Comparison of ENCODE assay signal across 8 mouse cellular contexts in the genomic region with DNA sequence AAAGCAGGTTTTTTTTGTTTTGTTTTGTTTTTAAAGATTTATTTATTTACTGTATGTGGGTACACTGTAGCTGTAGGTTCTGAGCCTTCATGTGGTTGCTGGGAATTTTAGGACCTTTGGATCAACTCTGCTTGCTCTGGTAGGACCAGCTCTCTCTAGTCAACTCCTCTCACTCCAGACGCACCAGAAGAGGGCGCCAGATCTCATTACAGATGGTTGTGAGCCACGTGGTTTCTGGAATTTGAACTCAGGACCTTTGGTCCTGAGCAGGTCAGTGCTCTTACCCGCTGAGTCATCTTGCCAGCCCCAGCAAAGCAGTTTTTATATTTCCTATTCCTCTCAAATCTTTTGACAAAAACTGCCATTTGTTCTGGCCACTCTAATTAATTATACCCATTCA. TPM values are rescaled to one million over a fixed set of nuclear protein-coding genes. Genes with fewer than 3 reads are reported as not detected.
A peak's percentile ranks its signal among the peaks of the same experiment; 100 is the strongest.
DNase-seq lines count a peak whose midpoint lies in the region; ATAC-seq lines count a peak whose summit lies in the region.

No protein-coding gene starts in this region.

- no peaks in the 10 kb centered on the region for H3K4me1 ChIP-seq in embryonic facial prominence, embryonic 11.5 days (ENCODE audit: control insufficient read depth, insufficient read depth, low read length)
- H3K4me1 ChIP-seq in liver, embryonic 11.5 days (replicated peaks; ENCODE audit: control insufficient read depth, insufficient read depth, low read length) = peaks cover 20% of the 10 kb centered on the region

- H3K4me3 ChIP-seq in embryonic facial prominence, embryonic 11.5 days (ENCODE audit: low read depth, low read length) = no peak overlapping the region
- peak overlapping the region; percentile 76 for H3K4me3 ChIP-seq in liver, embryonic 11.5 days (ENCODE audit: low read depth, low read length)

- H3K36me3 ChIP-seq in embryonic facial prominence, embryonic 11.5 days (replicated peaks; ENCODE audit: control insufficient read depth, insufficient read depth, low read depth, low read length) = no peaks in the 10 kb centered on the region
- peaks cover 1% of the 10 kb centered on the region; the same call in 1 of the 2 replicates for H3K36me3 ChIP-seq in liver, embryonic 11.5 days (ENCODE audit: control insufficient read depth, insufficient read depth, low read length)

- no peak overlapping the region for H3K27ac ChIP-seq in embryonic facial prominence, embryonic 11.5 days (replicated peaks; ENCODE audit: low read depth, low read length)
- no peak overlapping the region for H3K27ac ChIP-seq in liver, embryonic 11.5 days (ENCODE audit: low read depth, low read length)

- H3K9me3 ChIP-seq in embryonic facial prominence, embryonic 11.5 days (replicated peaks; ENCODE audit: control insufficient read depth, low read length) = no peaks in the 10 kb centered on the region
- no peaks in the 10 kb centered on the region for H3K9me3 ChIP-seq in liver, embryonic 11.5 days (ENCODE audit: control insufficient read depth, low read length)

- 57% methylated on average over 4 of the region's 4 CpGs for WGBS in embryonic facial prominence, embryonic 11.5 days
- 56% methylated on average over 4 of the region's 4 CpGs for WGBS in liver, embryonic 11.5 days

- no peaks in the 10 kb centered on the region for H3K27me3 ChIP-seq in embryonic facial prominence, embryonic 11.5 days (ENCODE audit: control insufficient read depth, insufficient read depth, low read length)
- H3K27me3 ChIP-seq in liver, embryonic 11.5 days (replicated peaks; ENCODE audit: control insufficient read depth, insufficient read depth, low read length) = no peaks in the 10 kb centered on the region

- H3K4me2 ChIP-seq in embryonic facial prominence, embryonic 11.5 days (ENCODE audit: low read depth, low read length) = no peak overlapping the region
- H3K4me2 ChIP-seq in liver, embryonic 11.5 days = peak overlapping the region; percentile 68

- no peak overlapping the region for H3K9ac ChIP-seq in embryonic facial prominence, embryonic 11.5 days (replicated peaks; ENCODE audit: low read length)
- H3K9ac ChIP-seq in liver, embryonic 11.5 days (ENCODE audit: low read depth, low read length) = no peak overlapping the region

- ATAC-seq in embryonic facial prominence, embryonic 11.5 days (replicated peaks; ENCODE audit: insufficient number of reproducible peaks, low FRiP score, low TSS enrichment, low read depth) = no peak
- ATAC-seq in liver, embryonic 11.5 days (replicated peaks; ENCODE audit: low FRiP score) = no peak

- peak; percentile 28 for DNase-seq in embryo, embryonic 10 days (ENCODE audit: low spot score)
- no peak for DNase-seq in embryo, embryonic 9.5 days (ENCODE audit: extremely low spot score)
- DNase-seq in right cerebral cortex, postnatal 14 days = peak; percentile 14
- no peak for DNase-seq in right cerebral cortex, postnatal 36 days (ENCODE audit: low spot score in 2 of 2)
- DNase-seq in embryonic facial prominence, embryonic 11.5 days (ENCODE audit: low spot score) = peak; percentile 8
- DNase-seq in liver, embryonic 11.5 days (ENCODE audit: low spot score) = no peak
- peak; percentile 51 to 71 for DNase-seq in spleen, postnatal 4 days (ENCODE audit: low spot score in 2 of 2)
- DNase-seq in frontal cortex, postnatal 36 days (ENCODE audit: low spot score in 2 of 2) = no peak

RNA-seq across cellular contexts. Expression of a gene that starts 1.5 kb away (rescaled TPM):
- polyA plus RNA-seq in embryonic facial prominence, embryonic 11.5 days (2014; fragmentation: Nextera tagmentation; extraction: Ambion mirVana) = 16.8 and 17.9 TPM in 2 replicates
- polyA plus RNA-seq in liver, embryonic 11.5 days (2014; fragmentation: Nextera tagmentation; extraction: Ambion mirVana) = 10.7 and 12.4 TPM in 2 replicates

RNA-seq across cellular contexts. Expression of a gene that starts 1.6 kb away (rescaled TPM):
- polyA plus RNA-seq in embryonic facial prominence, embryonic 11.5 days (2014; fragmentation: Nextera tagmentation; extraction: Ambion mirVana) = 24.7 and 29.2 TPM in 2 replicates
- polyA plus RNA-seq in liver, embryonic 11.5 days (2014; fragmentation: Nextera tagmentation; extraction: Ambion mirVana) = 10.0 and 10.1 TPM in 2 replicates

RNA-seq across cellular contexts. Expression of a gene that starts 26.3 kb away (rescaled TPM):
- 55.7 and 62.6 TPM in 2 replicates for polyA plus RNA-seq in embryonic facial prominence, embryonic 11.5 days (2014; fragmentation: Nextera tagmentation; extraction: Ambion mirVana)
- 72.4 and 81.3 TPM in 2 replicates for polyA plus RNA-seq in liver, embryonic 11.5 days (2014; fragmentation: Nextera tagmentation; extraction: Ambion mirVana)

RNA-seq across cellular contexts. Expression of a gene that starts 27.3 kb away (rescaled TPM):
- polyA plus RNA-seq in embryonic facial prominence, embryonic 11.5 days (2014; fragmentation: Nextera tagmentation; extraction: Ambion mirVana) = 2.5 and 3.4 TPM in 2 replicates
- polyA plus RNA-seq in liver, embryonic 11.5 days (2014; fragmentation: Nextera tagmentation; extraction: Ambion mirVana) = 4.2 TPM in 2 replicates

Comparison
In these comparisons a context has a peak if more than half of its experiments do, and no peak if none do; other contexts are left out.
1. DNase-seq: peak in embryo, embryonic 10 days (single experiment), right cerebral cortex, postnatal 14 days (single experiment), embryonic facial prominence, embryonic 11.5 days (single experiment) and spleen, postnatal 4 days (2 of 2); none in embryo, embryonic 9.5 days (single experiment), right cerebral cortex, postnatal 36 days (0 of 2), liver, embryonic 11.5 days (single experiment) and frontal cortex, postnatal 36 days (0 of 2).